Mouse (Mus musculus): ENCODE data around the gene Klf7. TPM values are rescaled to one million over a fixed set of nuclear protein-coding genes. Genes with fewer than 3 reads are reported as not detected.

Klf7 gene
- total RNA-seq, 2 experiments from 2014 or later, result 21.0 to 26.6 TPM

GRCm38 (mm10) chr1:64106127-64106526, 16.0 kb downstream of the Klf7 start:
- DNase-seq (ENCODE audit: low spot score in 2 of 2), result no peak

GRCm38 (mm10) chr1:64105181-64105646, 16.9 kb downstream of the Klf7 start:
- DNase-seq (ENCODE audit: low spot score in 2 of 2), result no peak

GRCm38 (mm10) chr1:64104665-64105064, 17.4 kb downstream of the Klf7 start:
- no peak for DNase-seq (ENCODE audit: low spot score in 2 of 2)

GRCm38 (mm10) chr1:64101331-64101730, 20.8 kb downstream of the Klf7 start:
- no peak for DNase-seq (ENCODE audit: low spot score in 2 of 2)

GRCm38 (mm10) chr1:64098800-64099199, 23.3 kb downstream of the Klf7 start:
- DNase-seq (ENCODE audit: low spot score in 2 of 2), result no peak

- DNase-seq (ENCODE audit: low spot score in 2 of 2), result no peak
Measured at GRCm38 (mm10) chr1:64097640-64098287, 24.3 kb downstream of the Klf7 start.

GRCm38 (mm10) chr1:64093018-64093417, 29.1 kb downstream of the Klf7 start:
- DNase-seq (ENCODE audit: low spot score in 2 of 2), result no peak

GRCm38 (mm10) chr1:64091591-64091990, 30.5 kb downstream of the Klf7 start:
- DNase-seq (ENCODE audit: low spot score in 2 of 2), result no peak

- no peak for DNase-seq (ENCODE audit: low spot score in 2 of 2)
Measured at GRCm38 (mm10) chr1:64090566-64090965, 31.5 kb downstream of the Klf7 start.

- DNase-seq (ENCODE audit: low spot score in 2 of 2), result no peak
Measured at GRCm38 (mm10) chr1:64089691-64090090, 32.4 kb downstream of the Klf7 start.

GRCm38 (mm10) chr1:64088604-64089320, 33.3 kb downstream of the Klf7 start:
- DNase-seq (ENCODE audit: low spot score in 2 of 2), result no peak

- no peak for DNase-seq (ENCODE audit: low spot score in 2 of 2)
Measured at GRCm38 (mm10) chr1:64087657-64088603, 34.2 kb downstream of the Klf7 start.

GRCm38 (mm10) chr1:64085875-64086274, 36.2 kb downstream of the Klf7 start:
- no peak for DNase-seq (ENCODE audit: low spot score in 2 of 2)

GRCm38 (mm10) chr1:64085361-64085760, 36.7 kb downstream of the Klf7 start:
- no peak for DNase-seq (ENCODE audit: low spot score in 2 of 2)

GRCm38 (mm10) chr1:64084706-64085105, 37.4 kb downstream of the Klf7 start:
- no peak for DNase-seq (ENCODE audit: low spot score in 2 of 2)

- DNase-seq (ENCODE audit: low spot score in 2 of 2), result no peak
Measured at GRCm38 (mm10) chr1:64081791-64082190, 40.3 kb downstream of the Klf7 start.

- DNase-seq (ENCODE audit: low spot score in 2 of 2), result no peak
Measured at GRCm38 (mm10) chr1:64081217-64081616, 40.9 kb downstream of the Klf7 start.

GRCm38 (mm10) chr1:64080263-64080662, 41.8 kb downstream of the Klf7 start:
- no peak for DNase-seq (ENCODE audit: low spot score in 2 of 2)

- no peak for DNase-seq (ENCODE audit: low spot score in 2 of 2)
Measured at GRCm38 (mm10) chr1:64078747-64079211, 43.3 kb downstream of the Klf7 start.

GRCm38 (mm10) chr1:64078011-64078746, 43.9 kb downstream of the Klf7 start:
- no peak for DNase-seq (ENCODE audit: low spot score in 2 of 2)

- no peak for DNase-seq (ENCODE audit: low spot score in 2 of 2)
Measured at GRCm38 (mm10) chr1:64074051-64074450, 48.0 kb downstream of the Klf7 start.
